Mouse (Mus musculus) spleen, adult 2 months (tissue): ENCODE data around the gene Plekhh2. TPM values are rescaled to one million over a fixed set of nuclear protein-coding genes. Genes with fewer than 3 reads are reported as not detected.

Experiments
- DNase-seq, 2 experiments: peaks; one replicate each; pipeline versions ENCODE4 v3.0.0 to v3.0.0-alpha.2; 2012 to 2021; ENCODE audit warnings: low spot score in 2 of 2, low read depth in 1 of 2
- H3K27ac ChIP-seq: fragments of 200-500 bp; 2 replicates; pipeline ENCODE4 v1.5.1; 2012; ENCODE audit warnings: low read length, inconsistent platforms; ENCODE audit not compliant: insufficient read depth
- H3K27me3 ChIP-seq: fragments of 200-500 bp; 2 replicates; pipeline ENCODE4 v1.6.1; 2012; ENCODE audit warnings: mild to moderate bottlenecking, moderate library complexity, low read length, inconsistent platforms; ENCODE audit not compliant: control insufficient read depth, insufficient read depth
- H3K36me3 ChIP-seq: fragments of 200-500 bp; 2 replicates; pipeline ENCODE4 v1.6.1; 2012; ENCODE audit warnings: mild to moderate bottlenecking, low read length, inconsistent platforms; ENCODE audit not compliant: control insufficient read depth, insufficient read depth
- H3K4me1 ChIP-seq: fragments of 200-500 bp; 2 replicates; pipeline ENCODE4 v1.6.1; 2011; ENCODE audit warnings: inconsistent platforms; ENCODE audit not compliant: control insufficient read depth, insufficient read depth, insufficient read length
- H3K4me3 ChIP-seq: fragments of 200-500 bp; 2 replicates; pipeline ENCODE4 v1.5.1; 2011; ENCODE audit warnings: mild to moderate bottlenecking, inconsistent platforms; ENCODE audit not compliant: insufficient read depth, insufficient read length; ENCODE audit errors: extremely low read depth
- CTCF ChIP-seq: fragments of 200-500 bp; IDR thresholded peaks from 2 replicates; pipeline ENCODE4 v1.5.1; 2011; ENCODE audit warnings: mild to moderate bottlenecking, inconsistent platforms; ENCODE audit not compliant: insufficient read depth, insufficient read length, insufficient replicate concordance; ENCODE audit errors: extremely low read depth
- POLR2A ChIP-seq: fragments of 200-500 bp; IDR thresholded peaks from 2 replicates; pipeline ENCODE4 v1.6.1; 2011; ENCODE audit warnings: low read depth, low read length, inconsistent platforms
- WGBS: fragments of 180-500 bp; shearing (Covaris S2); methylation state at CpG from one replicate; pipeline ENCODE4 v1.1.7; 2018; 5-methylcytosine and 5-hydroxymethylcytosine counted together
- polyA plus RNA-seq: library from polyadenylated mRNA; depleted of rRNA; stranded (reverse); fragments of >200 nt; gene quantifications from 2 replicates; pipeline ENCODE4 v1.2.3, GENCODE M21; 2012; rRNA removed

Gene Plekhh2
- polyA plus RNA-seq, 1 experiment, result 1.6 TPM

- no peaks in the 10 kb centered on the region for H3K36me3 ChIP-seq
- H3K4me1 ChIP-seq, result no peaks in the 10 kb centered on the region
- 89% methylated on average over 5 of the region's 5 CpGs for WGBS
- no peak overlapping the region for H3K27ac ChIP-seq
- no peaks in the 10 kb centered on the region for H3K27me3 ChIP-seq
- no peak for TF ChIP-seq POLR2A
- no peak for TF ChIP-seq CTCF
- H3K4me3 ChIP-seq, result no peak overlapping the region
- DNase-seq, result no peak
Measured at GRCm38 (mm10) chr17:84658195-84658594, 146.5 kb downstream of the Plekhh2 start.

- no peak for DNase-seq
- Histone ChIP-seq H3K36me3 (no peaks in the 10 kb centered on the region), H3K27ac (no peak overlapping the region), H3K4me1 (no peaks in the 10 kb centered on the region), H3K4me3 (no peak overlapping the region), H3K27me3 (no peaks in the 10 kb centered on the region)
- TF ChIP-seq CTCF (no peak), POLR2A (no peak)
- WGBS, result 87% methylated on average over 8 of the region's 8 CpGs
Measured at GRCm38 (mm10) chr17:84658951-84659350, 147.3 kb downstream of the Plekhh2 start.

DNA sequence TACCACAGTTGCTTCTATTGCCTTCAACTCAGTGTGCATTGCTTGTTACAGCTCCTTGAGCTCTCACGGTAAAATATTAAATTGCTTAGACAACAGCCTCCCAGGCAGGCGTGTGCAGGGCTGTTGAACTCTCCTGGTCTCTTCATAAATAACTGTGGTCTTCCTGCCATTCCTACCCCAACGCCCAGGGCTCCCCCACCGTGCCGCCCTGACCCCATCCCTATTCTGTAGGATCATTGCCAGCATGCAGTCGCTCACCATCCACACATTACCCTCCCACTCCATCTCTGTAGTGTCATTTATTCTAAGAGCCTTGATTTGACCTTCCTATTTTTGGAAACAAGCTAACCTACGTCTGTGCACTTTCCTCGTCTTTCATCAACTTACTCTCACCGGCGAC lies 153.4 kb downstream of the Plekhh2 start:
- no peak for DNase-seq
- H3K4me1 ChIP-seq, result no peaks in the 10 kb centered on the region
- WGBS, result 79% methylated on average over 10 of the region's 10 CpGs
- TF ChIP-seq CTCF, result no peak
- TF ChIP-seq POLR2A, result no peak
- H3K4me3 ChIP-seq, result no peak overlapping the region
- H3K27me3 ChIP-seq, result no peaks in the 10 kb centered on the region
- H3K27ac ChIP-seq, result no peak overlapping the region
- H3K36me3 ChIP-seq, result no peaks in the 10 kb centered on the region

DNA sequence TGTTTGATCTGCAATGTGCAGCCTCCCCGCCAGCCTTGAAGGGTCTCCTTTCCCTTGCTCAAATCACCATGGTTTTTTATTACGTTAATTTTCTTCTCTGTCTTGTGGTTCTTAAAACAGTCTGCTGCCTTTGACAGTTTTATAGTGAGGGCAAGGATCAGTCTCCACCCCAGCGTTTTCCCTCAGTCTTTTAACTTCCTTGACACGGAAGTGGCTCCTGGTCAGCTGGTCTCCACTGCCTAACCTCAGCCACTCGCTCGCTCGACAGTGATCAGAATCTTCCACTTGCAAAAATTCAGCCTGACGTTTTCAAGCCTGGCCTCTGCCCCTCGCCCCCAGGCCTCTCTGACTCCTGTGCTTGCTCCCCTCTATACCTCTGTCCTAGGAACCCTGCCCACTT lies 154.0 kb downstream of the Plekhh2 start:
- Histone ChIP-seq H3K36me3 (no peaks in the 10 kb centered on the region), H3K27ac (no peak overlapping the region), H3K4me1 (no peaks in the 10 kb centered on the region), H3K4me3 (no peak overlapping the region), H3K27me3 (no peaks in the 10 kb centered on the region)
- 33% methylated on average over 9 of the region's 9 CpGs for WGBS
- TF ChIP-seq POLR2A (no peak), CTCF (no peak)
- no peak for DNase-seq

DNA sequence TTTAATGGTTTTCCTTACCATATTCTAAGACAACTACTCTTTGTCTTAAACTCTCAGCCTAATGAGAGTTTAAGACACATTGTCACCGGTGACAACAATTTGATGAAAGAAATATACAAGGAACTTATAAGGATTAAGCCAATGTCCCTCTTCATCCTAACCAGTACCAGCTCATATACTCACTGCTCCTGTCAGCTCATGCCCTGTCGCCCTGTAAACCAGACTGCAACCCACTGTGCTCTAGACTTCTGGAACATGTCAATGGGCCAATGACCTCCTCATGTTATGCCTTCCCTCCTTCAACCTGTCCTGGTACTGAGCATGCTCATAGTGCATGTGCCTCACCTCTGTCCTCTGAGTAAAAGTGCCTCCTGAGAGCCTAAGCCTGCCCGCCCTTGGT lies 156.2 kb downstream of the Plekhh2 start:
- Histone ChIP-seq H3K4me3 (no peak overlapping the region), H3K36me3 (no peaks in the 10 kb centered on the region), H3K27ac (no peak overlapping the region), H3K27me3 (no peaks in the 10 kb centered on the region), H3K4me1 (no peaks in the 10 kb centered on the region)
- no peak for DNase-seq
- TF ChIP-seq POLR2A (no peak), CTCF (no peak)
- WGBS, result 88% methylated on average over 3 of the region's 3 CpGs

Other genes starting within 250 kb of the Plekhh2 start
- gene Thada, start 45.7 kb upstream of the Plekhh2 start, polyA plus RNA-seq, result 17.2 and 17.4 TPM in 2 replicates
- gene Dync2li1, start 114.6 kb downstream of the Plekhh2 start, polyA plus RNA-seq, result 0.48 and 0.71 TPM in 2 replicates
- gene Abcg8, start 164.4 kb downstream of the Plekhh2 start, polyA plus RNA-seq, result 0.06 TPM in 1 of 2 replicates, not detected in the other
- gene Abcg5, start 171.1 kb downstream of the Plekhh2 start, polyA plus RNA-seq, result 0.09 TPM in 1 of 2 replicates, not detected in the other